Comparison of ENCODE assay signal across 15 mouse cellular contexts in the genomic region with DNA sequence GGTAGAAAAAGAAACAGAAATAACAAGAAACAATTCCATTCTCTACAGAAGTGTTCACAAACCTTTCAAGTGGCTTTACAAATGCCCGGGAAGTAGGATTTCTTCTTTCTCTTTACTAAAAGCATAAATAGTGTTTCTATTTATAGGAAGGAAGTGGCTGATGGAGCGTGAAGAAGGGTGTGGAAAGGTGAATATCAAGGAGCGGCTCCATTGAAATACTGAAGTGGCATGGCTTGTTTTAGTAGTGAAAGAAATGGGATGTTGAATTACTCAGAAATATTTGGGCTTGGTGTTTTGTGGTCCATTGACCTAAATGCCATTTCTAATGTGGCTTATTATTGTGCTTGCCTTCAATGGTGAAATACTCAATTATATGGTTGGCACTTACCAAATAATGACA.
"Had no signal": no experiment of that assay in that cellular context is flagged by ENCODE, and none has a peak within 500 bp of the region (broad histone marks: within the 10 kb centered on the region; RNA-seq: fewer than 3 reads in every experiment).

No protein-coding gene starts in this region.

- H3K4me1 ChIP-seq: neural tube, embryonic 15.5 days; stomach, embryonic 15.5 days had no signal

- H3K9ac ChIP-seq: neural tube, embryonic 15.5 days; stomach, embryonic 15.5 days had no signal

- DNase-seq: retina, postnatal 1 day; right cerebral cortex, adult 18-20 months; right cerebral cortex, postnatal 14 days; right cerebral cortex, postnatal 25 days; right cerebral cortex, postnatal 4 days; spleen, adult 18-20 months; thymus, adult 18-20 months; thymus, adult 2 months; thymus, postnatal 14 days; thymus, postnatal 25 days; thymus, postnatal 36 days; thymus, postnatal 4 days had no signal

- H3K36me3 ChIP-seq: neural tube, embryonic 15.5 days; stomach, embryonic 15.5 days had no signal

- H3K4me3 ChIP-seq: neural tube, embryonic 15.5 days; stomach, embryonic 15.5 days had no signal

- H3K27ac ChIP-seq: neural tube, embryonic 15.5 days; stomach, embryonic 15.5 days; stomach, postnatal 0 days had no signal

- H3K9me3 ChIP-seq: neural tube, embryonic 15.5 days; stomach, embryonic 15.5 days had no signal

- H3K27me3 ChIP-seq: neural tube, embryonic 15.5 days; stomach, embryonic 15.5 days had no signal

- H3K4me2 ChIP-seq: neural tube, embryonic 15.5 days; stomach, embryonic 15.5 days had no signal
